Mouse (Mus musculus) frontal cortex, adult 2 months (tissue): ENCODE data around the gene Spon1. TPM values are rescaled to one million over a fixed set of nuclear protein-coding genes. Genes with fewer than 3 reads are reported as not detected.

Source experiments
- DNase-seq, 2 experiments: peaks; one replicate each; pipeline ENCODE4 v3.0.0; 2022; ENCODE audit warnings: low spot score in 1 of 2; ENCODE audit errors: extremely low spot score in 1 of 2
- polyA plus RNA-seq: library from polyadenylated mRNA; depleted of rRNA; stranded (reverse); fragments of >200 nt; gene quantifications from 2 replicates; pipeline ENCODE4 v1.2.3, GENCODE M21; 2012

Gene Spon1
- polyA plus RNA-seq, 1 experiment, result 42.0 TPM

DNA sequence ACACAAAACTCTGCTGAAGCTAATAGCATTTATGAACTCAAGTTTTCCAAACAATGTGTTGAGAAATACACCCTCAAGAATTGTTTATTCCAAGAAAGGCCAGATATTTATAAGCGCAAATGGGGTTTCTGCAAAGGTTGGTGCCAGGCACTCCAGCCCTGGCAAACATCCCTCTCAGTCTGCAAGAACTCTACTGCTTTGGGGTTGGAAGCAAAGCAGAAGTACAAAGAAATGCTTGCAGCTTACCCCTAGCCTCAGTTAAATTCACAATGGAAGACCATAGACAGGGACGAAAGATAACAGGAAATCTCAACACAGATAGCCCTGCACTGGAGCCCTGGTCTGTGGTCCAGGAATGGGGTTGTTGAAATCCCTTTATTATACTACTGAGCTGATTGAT lies 135.7 kb downstream of the Spon1 start:
- DNase-seq, result no peak

- no peak for DNase-seq
Observed at GRCm38 (mm10) chr7:113901941-113902515, 136.2 kb downstream of the Spon1 start.

DNA sequence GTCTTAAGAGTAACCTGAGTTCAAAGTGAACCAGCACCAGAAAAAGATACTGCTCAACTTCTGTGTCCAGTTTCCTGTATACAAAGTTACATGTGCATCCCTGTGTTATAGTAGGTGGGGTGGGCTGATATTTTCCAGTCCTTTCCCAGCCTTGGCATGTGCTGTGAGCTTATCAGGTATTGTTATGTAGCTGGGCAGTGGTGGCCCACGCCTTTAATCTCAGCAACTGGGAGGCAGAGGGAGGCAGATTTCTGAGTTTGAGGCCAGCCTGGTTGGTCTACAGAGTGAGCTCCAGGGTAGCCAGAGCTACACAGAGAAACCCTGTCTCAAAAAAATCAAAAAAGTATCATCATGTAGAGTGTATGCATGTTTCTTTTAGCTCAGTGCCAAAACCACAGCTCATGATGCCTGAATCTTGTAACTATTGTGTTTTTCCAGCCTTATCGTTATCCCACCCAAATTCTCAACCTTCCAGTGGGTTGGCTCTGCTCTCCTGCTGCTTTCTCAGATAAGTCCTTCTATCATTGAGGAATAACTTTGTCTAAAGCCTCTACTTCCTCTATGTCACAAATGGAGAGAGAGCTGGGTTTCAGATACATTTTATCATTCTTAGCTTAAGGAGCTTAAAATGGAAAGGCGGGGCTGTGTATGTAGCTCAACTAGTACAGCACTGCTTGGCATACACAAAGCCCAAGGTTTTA lies 137.5 kb downstream of the Spon1 start:
- DNase-seq, result no peak

DNA sequence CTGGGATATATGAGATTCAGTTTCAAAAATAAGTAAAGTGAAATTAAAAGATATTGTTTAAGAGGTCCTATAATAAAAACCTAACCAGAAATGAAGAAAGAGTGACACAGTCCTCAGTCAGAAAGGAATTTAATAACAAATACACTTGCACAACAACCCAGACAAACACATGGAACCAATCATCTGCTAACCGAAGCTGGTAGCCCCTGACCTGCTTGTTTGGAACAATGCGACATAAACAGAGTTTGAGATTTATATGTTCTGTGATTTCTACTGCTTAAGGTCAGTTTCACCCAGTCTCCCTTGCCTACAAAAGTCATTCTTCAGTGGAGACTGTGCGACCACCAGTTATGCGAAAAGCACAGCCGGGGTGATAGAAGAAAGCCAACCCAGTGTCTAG lies 138.1 kb downstream of the Spon1 start:
- DNase-seq, result no peak

DNA sequence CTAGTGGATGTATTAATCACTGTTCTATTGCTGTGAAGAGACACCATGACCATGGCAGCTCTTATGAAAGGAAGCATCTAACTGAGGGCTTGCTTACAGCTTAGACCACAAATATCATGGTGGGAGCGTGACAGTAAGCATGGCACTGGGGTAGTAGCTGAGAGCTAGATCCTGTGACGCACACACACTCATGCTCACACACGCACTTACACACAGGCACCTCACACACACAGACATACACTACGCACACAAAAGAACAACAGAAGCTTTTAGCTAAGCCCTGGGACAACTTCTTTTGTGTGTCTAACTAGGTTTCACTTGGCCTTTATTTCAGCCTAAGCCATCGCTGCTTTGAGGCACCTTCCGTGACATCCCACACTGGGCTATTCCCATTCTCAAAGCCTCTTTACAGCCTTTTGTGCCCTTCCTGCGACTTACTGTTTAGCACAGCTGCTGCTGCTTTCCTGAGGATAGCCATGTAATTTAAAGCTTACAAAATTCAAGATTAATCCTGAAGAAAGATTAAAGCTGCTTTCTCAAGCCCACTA lies 138.6 kb downstream of the Spon1 start:
- DNase-seq, result no peak

DNA sequence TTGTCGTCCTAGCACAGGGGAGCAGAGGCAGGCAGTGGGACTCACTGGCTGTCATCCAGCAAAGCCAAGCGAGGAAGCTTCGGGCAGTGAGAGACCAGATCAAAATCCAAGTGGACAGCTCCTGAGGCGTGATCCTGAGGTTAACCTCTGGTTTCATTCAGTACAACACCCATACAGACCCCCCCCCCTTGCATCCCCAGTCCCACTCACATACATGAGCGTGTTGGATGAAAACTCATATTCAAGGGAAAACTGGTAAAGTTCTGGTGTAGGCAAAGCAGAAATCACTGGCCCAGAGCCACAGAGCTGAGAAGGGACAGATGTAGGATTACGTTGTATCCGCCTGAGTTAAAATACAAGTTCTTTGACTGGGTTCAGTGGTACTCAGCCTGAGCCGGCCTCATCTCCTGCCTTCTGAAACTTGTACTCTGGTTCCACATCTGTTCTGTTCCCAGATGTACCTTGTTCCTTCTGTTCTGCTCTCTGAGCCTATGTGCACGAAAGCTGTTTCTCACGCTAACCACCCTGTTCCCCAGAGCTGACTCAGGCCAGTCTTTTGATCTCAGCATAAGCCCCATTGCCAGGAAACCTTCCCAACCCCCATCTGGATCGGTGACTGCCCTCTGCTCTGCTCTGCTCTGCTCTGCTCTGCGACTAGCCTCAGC lies 143.5 kb downstream of the Spon1 start:
- DNase-seq, result peak in 1 of 2 experiments; percentile 39

DNA sequence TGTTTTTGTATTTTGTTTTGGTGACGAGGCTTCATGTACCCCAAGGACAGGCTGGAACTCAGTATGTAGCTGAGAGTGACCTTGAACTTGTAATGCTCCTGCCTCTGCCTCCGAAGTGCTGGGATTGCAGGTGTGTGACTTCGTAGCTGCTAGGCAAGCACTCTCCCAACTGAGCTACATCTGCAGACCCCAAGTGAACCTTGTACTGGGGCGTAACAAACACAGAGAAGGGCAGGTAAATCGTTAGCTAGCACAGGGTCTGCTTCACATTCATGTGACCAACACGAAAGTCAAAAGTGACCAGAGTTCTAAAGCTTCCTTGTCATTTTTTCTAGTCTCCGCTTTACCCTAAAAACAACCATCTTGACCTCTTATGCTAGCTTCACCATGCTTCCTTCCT lies 145.1 kb downstream of the Spon1 start:
- DNase-seq, result no peak

- DNase-seq, result peak; percentile 11 to 62
Observed at GRCm38 (mm10) chr7:113915936-113916335, 150.1 kb downstream of the Spon1 start.

- DNase-seq, result peak in 1 of 2 experiments; percentile 15
Observed at GRCm38 (mm10) chr7:113918916-113919315, 153.1 kb downstream of the Spon1 start.

DNA sequence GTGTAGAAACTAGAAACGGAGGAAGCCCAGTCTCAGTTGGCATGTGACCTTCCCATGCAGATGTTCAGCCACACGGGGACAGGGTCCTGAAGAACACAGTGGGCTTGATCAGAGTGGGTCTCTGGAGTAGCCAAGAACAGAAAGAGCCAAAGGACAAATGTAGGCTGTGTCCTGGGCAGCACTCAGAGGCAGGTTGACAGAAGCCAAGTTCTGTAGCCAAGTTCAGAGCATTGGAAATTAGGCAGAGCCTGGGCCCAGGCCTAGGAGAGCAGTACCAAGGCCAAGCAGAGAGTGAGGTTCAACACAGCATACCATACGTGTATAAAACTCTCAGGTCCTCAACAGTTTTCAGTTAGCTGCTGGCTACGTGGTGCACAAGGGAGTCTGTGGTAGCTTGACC lies 153.7 kb downstream of the Spon1 start:
- DNase-seq, result no peak

DNA sequence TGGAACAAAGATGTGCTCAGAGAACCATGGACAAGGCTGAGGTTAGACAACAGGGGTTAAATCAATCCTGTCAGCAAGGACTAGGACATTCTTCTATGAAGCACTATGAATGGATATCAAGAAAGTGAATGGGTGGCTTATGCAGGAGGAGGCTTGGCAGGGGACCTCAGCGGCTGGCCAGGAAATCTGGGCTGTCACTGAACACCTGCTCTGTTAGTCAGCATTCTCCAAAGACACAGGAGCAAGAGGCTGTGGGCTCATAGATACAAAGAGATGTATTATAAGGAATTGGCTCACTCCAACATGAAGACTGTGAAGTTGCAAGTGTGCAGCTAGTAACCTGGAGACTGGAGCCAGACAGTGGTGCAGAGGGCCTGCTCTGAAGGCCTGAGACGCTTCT lies 154.3 kb downstream of the Spon1 start:
- peak in 1 of 2 experiments; percentile 47 for DNase-seq

GRCm38 (mm10) chr7:113924561-113924960 lies 158.8 kb downstream of the Spon1 start:
- DNase-seq, result no peak

- DNase-seq, result no peak
Observed at GRCm38 (mm10) chr7:113950888-113951287, 185.1 kb downstream of the Spon1 start.

DNA sequence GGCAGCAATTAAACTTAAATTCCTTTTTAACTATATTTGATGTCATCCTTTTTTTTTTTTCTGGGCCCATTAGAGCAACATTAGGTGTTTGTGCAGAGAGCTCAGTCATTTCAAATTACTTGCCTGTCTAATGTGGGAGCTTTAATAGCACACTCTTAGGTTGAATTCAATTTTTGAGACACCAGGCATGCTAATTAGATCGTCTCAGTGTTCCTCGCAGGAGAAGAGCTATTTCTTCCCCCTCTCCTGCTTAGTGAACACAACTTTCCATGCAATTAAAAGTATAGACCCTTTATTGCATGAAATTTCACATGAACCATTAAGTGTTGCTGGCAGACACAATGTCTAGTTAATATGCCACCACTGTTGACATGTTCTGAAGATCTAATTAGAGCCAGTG lies 189.6 kb downstream of the Spon1 start:
- no peak for DNase-seq

DNA sequence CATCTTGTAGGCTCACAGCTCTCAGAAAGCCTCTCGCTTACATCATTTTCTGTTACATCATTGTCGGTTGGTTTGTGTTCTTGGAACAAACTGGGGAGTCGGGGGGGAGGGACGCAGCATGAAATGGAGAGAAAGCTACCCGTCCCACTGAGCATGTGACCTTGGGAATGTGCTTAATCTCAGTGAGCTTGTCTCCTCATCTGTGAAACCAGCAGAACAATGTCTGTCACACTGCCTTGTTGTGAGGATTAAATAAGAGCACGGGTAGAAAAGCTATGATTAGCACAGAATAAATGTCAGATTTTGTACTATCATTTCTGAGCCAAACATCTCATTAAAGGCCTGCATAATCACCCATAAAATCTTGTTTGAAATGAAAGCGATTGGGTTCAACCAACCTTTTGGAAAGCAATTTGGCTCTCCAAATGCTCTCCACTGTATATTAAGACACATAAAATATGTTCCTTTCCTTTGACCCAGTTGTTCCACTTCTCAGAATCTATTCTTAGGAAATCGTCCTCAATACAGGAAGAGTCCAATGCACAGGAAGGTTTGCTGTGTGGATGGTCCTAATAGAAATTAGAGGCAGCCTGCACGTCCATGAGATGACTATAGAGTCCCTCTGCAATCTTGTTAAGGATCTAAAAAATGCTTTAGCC lies 195.2 kb downstream of the Spon1 start:
- peak in 1 of 2 experiments; percentile 26 for DNase-seq

DNA sequence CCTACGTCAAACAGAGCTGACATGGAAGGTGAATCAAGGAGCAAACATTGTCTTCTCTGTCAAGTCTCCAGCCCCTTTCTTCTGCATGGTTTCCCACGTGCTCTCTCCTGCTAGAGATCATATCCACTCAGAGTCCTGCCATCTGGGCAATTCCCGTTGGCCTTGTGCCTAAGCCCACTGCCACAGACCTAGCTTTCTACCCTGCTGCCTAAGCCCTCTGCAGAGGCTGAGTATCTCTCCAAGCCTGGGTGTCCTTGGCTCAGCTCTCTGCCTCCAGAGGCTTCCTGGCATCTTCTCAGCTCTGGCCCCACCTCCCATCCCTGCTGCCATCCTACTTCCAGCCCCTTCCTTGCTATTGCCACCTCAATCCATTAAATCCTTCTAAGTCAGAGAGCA lies 195.7 kb downstream of the Spon1 start:
- peak in 1 of 2 experiments; percentile 41 for DNase-seq

DNA sequence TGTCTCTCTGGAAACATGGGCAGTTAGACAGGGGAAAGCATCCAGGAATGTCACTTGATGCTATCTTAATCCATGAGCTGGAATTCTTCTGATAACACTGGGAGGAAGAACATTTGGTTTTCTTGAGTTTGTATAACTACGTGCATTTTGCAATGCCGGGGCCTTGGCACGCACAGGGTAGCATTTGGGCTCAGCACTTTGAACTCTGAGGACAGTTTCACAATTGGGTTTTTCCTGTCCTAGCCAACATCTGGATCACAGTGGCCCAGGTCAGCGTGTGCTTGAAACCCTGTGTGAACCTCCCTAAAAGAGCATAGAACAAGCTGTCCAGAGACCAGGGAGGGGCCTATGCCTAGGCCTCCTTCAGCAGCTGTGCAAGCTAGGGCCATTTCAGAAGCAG lies 196.3 kb downstream of the Spon1 start:
- DNase-seq, result no peak

GRCm38 (mm10) chr7:113963766-113964165 lies 198.0 kb downstream of the Spon1 start:
- no peak for DNase-seq

DNA sequence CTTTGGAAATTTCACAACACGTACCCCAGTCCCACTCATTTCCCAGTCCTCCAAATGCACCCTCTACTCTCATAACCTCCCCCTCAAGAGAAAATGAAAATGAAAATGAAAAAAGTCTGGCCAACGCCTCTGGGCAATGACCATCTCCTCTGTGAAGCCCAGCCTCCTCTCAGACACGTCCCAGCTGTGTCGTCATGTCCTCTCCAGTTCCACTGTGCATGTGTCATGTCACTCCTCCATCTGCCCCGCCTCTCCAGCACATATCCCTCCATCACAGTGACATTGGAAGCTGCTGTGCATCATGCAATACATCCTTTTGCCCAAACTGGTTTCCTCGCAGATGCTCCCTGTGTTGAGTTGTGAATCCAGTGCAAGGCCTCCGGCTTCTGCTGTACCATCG lies 199.8 kb downstream of the Spon1 start:
- DNase-seq, result no peak

GRCm38 (mm10) chr7:113969182-113969581 lies 203.4 kb downstream of the Spon1 start:
- DNase-seq, result no peak

DNA sequence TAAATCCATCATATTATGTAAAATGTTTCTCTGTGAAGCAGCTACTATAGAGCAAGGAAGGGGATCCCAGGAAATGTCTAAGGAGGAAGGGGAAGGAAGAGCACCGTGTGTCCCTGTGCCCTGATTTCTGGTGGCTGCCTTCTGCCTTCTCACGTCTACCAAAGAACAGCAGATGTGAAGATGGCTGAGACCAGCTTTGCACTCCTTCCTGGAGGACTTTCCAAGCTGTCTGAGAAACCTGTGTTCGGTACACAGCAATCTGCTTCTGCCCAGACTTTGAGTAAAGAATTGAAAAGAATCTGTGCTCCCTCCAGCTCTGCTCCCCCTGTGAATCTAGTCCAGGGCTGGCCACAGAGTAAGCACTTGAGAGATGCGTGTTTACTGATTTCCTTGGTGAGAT lies 206.7 kb downstream of the Spon1 start:
- DNase-seq, result no peak
